Comparison of ENCODE assay signal across 8 mouse cellular contexts in the genomic region with DNA sequence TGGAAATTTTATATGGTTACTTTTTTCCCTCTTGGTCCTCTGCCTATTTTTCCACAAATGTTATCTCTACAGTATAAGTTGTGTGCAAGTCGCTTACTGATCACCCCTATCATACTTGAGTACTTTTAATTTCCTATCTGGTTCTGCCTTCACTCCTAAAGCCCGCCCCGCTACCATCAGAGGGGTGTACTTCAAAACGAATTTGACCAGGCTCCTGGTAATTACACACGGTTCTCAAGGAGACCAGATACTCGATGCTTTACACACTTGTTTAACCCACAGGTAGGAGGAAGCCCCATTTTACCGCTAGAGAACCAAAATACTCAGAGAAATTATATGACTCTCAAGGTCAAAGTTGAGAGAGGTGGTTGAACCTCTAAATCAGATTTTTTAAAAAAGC. TPM values are rescaled to one million over a fixed set of nuclear protein-coding genes. Genes with fewer than 3 reads are reported as not detected.
DNase-seq lines count a peak whose midpoint lies in the region; ATAC-seq and TF ChIP-seq lines count a peak whose summit lies in the region.

No protein-coding gene starts in this region.

- in situ Hi-C loops in ES-E14 (cut with MboI; ENCODE audit: low sequenced_read_pairs in 2 of 2, unreplicated experiment in 2 of 2), result no loop called here

- H3K4me3 ChIP-seq in heart, embryonic 10.5 days, result peak overlapping the region; percentile 75
- peak overlapping the region; percentile 93 to 98 for H3K4me3 ChIP-seq in ES-E14 (ENCODE audit: insufficient read depth in 1 of 2, low read depth in 1 of 2, low read length in 2 of 2, poor library complexity in 1 of 2, severe bottlenecking in 1 of 2)
- peak overlapping the region; percentile 50 for H3K4me3 ChIP-seq in hindbrain, embryonic 11.5 days (ENCODE audit: low read depth, low read length)
- H3K4me3 ChIP-seq in megakaryocyte, embryonic 14.5 days (replicated peaks), result peak overlapping the region; percentile 99

- H3K27me3 ChIP-seq in heart, embryonic 10.5 days (ENCODE audit: insufficient read depth, poor library complexity, severe bottlenecking), result no peaks in the 10 kb centered on the region
- H3K27me3 ChIP-seq in hindbrain, embryonic 11.5 days (ENCODE audit: control insufficient read depth, insufficient read depth, low read length), result no peaks in the 10 kb centered on the region
- no peaks in the 10 kb centered on the region for H3K27me3 ChIP-seq in megakaryocyte, embryonic 14.5 days (replicated peaks)

- peaks cover 9% of the 10 kb centered on the region for H3K36me3 ChIP-seq in heart, embryonic 10.5 days
- H3K36me3 ChIP-seq in ES-E14 (ENCODE audit: control insufficient read depth, insufficient read depth, low read length, poor library complexity, severe bottlenecking), result 0 out of 2 replicates have a peak, but pooled peaks cover 2% of the 10 kb centered on the region
- H3K36me3 ChIP-seq in hindbrain, embryonic 11.5 days (ENCODE audit: control insufficient read depth, insufficient read depth, low read length), result no peaks in the 10 kb centered on the region
- peaks cover 17% of the 10 kb centered on the region for H3K36me3 ChIP-seq in megakaryocyte, embryonic 14.5 days (replicated peaks; ENCODE audit: low read length)

- peak overlapping the region; percentile 68 for H3K4me2 ChIP-seq in hindbrain, embryonic 11.5 days (replicated peaks; ENCODE audit: low read depth, low read length)

- peak overlapping the region; percentile 87 for H3K27ac ChIP-seq in heart, embryonic 10.5 days
- H3K27ac ChIP-seq in ES-E14 (ENCODE audit: insufficient read depth, low read depth, low read length, poor library complexity, severe bottlenecking), result no peak overlapping the region
- no peak overlapping the region for H3K27ac ChIP-seq in hindbrain, embryonic 11.5 days (ENCODE audit: low read depth, low read length)

- ATAC-seq in hindbrain, embryonic 11.5 days (ENCODE audit: low FRiP score), result peak; percentile 44; the same call in 1 of the 2 replicates

- DNase-seq in heart, embryonic 10.5 days (ENCODE audit: low spot score), result no peak
- DNase-seq in heart, adult 11 months, result no peak
- no peak for DNase-seq in ES-E14 (ENCODE audit: low read depth, low spot score)
- DNase-seq in hindbrain, embryonic 11.5 days (ENCODE audit: low spot score), result no peak
- DNase-seq in spleen, postnatal 4 days (ENCODE audit: low spot score in 2 of 2), result no peak
- DNase-seq in layer of hippocampus, postnatal 10 days (ENCODE audit: low spot score in 2 of 2), result no peak
- no peak for DNase-seq in right cerebral cortex, postnatal 10 days (ENCODE audit: low spot score in 2 of 2)

- WGBS in heart, embryonic 10.5 days, result 1% methylated on average over 7 of the region's 7 CpGs
- WGBS in hindbrain, embryonic 11.5 days, result under 1% methylated on average over 7 of the region's 7 CpGs

- H3K9me3 ChIP-seq in heart, embryonic 10.5 days, result no peaks in the 10 kb centered on the region
- no peaks in the 10 kb centered on the region for H3K9me3 ChIP-seq in ES-E14 (ENCODE audit: control insufficient read depth, insufficient read depth, low read depth, low read length)
- no peaks in the 10 kb centered on the region for H3K9me3 ChIP-seq in hindbrain, embryonic 11.5 days (ENCODE audit: control insufficient read depth, low read length)
- no peaks in the 10 kb centered on the region for H3K9me3 ChIP-seq in megakaryocyte, embryonic 14.5 days

- H3K9ac ChIP-seq in ES-E14 (ENCODE audit: insufficient read depth, low read depth, low read length, poor library complexity, severe bottlenecking), result peak overlapping the region; percentile 78
- H3K9ac ChIP-seq in hindbrain, embryonic 11.5 days (ENCODE audit: low read depth, low read length), result peak overlapping the region; percentile 44

- H3K4me1 ChIP-seq in heart, embryonic 10.5 days, result peaks cover 8% of the 10 kb centered on the region; the same call in 1 of the 2 replicates
- no peaks in the 10 kb centered on the region for H3K4me1 ChIP-seq in ES-E14 (ENCODE audit: control insufficient read depth in 2 of 2, insufficient read depth in 2 of 2, low read length in 2 of 2, poor library complexity in 1 of 2)
- no peaks in the 10 kb centered on the region for H3K4me1 ChIP-seq in hindbrain, embryonic 11.5 days (replicated peaks; ENCODE audit: control insufficient read depth, insufficient read depth, low read length)
- peaks cover 27% of the 10 kb centered on the region for H3K4me1 ChIP-seq in megakaryocyte, embryonic 14.5 days

TF ChIP-seq in ES-E14, 5 proteins besides CTCF, POLR2A, EP300 and RAD21:
- no peak for TF ChIP-seq MAFK (IDR thresholded peaks at IDR 0.05; ENCODE audit: insufficient read depth, low read depth, low read length)
- TF ChIP-seq ZC3H11A (IDR thresholded peaks at IDR 0.05; ENCODE audit: borderline replicate concordance, low read depth, low read length), result no peak
- TF ChIP-seq HCFC1 (IDR thresholded peaks at IDR 0.05; ENCODE audit: borderline replicate concordance, insufficient read depth, low read length), result no peak
- no peak for TF ChIP-seq CHD2 (IDR thresholded peaks at IDR 0.05; ENCODE audit: low read depth, low read length)
- no peak for TF ChIP-seq ZNF384 (IDR thresholded peaks at IDR 0.05; ENCODE audit: low read depth, low read length)

RNA-seq across cellular contexts. Expression of gene Mrpl35, which starts 3.7 kb away (rescaled TPM):
- polyA plus RNA-seq in heart, embryonic 10.5 days (2016; fragmentation: Nextera tagmentation; extraction: Ambion mirVana), result 64.7 and 68.8 TPM in 2 replicates
- 27.4 and 34.0 TPM in 2 replicates for total RNA-seq in ES-E14 (2012; rRNA removed)
- 58.4 and 63.3 TPM in 2 replicates for polyA plus RNA-seq in hindbrain, embryonic 11.5 days (2014; fragmentation: Nextera tagmentation; extraction: Ambion mirVana)
- polyA plus RNA-seq in megakaryocyte, embryonic 14.5 days (2012; ENCODE audit: insufficient read depth, low replicate concordance), result 1.00 TPM in 1 of 2 replicates, not detected in the other
- total RNA-seq in layer of hippocampus, postnatal 10 days (2021), result 10 to 100 TPM; 27.8 to 34.2 TPM

RNA-seq across cellular contexts. Expression of gene Immt, which starts 8.0 kb away (rescaled TPM):
- 271 and 337 TPM in 2 replicates for polyA plus RNA-seq in heart, embryonic 10.5 days (2016; fragmentation: Nextera tagmentation; extraction: Ambion mirVana)
- 166 and 181 TPM in 2 replicates for total RNA-seq in ES-E14 (2012; rRNA removed)
- polyA plus RNA-seq in hindbrain, embryonic 11.5 days (2014; fragmentation: Nextera tagmentation; extraction: Ambion mirVana), result 186 and 202 TPM in 2 replicates
- 14.5 and 15.8 TPM in 2 replicates for polyA plus RNA-seq in megakaryocyte, embryonic 14.5 days (2012; ENCODE audit: insufficient read depth, low replicate concordance)
- 100 to 1,000 TPM; 142 TPM for total RNA-seq in layer of hippocampus, postnatal 10 days (2021)

Comparison
In these comparisons a context has a peak if more than half of its experiments do, and no peak if none do; other contexts are left out.
1. RNA of gene Mrpl35, which starts 3.7 kb away (polyA plus RNA-seq): 64.7 to 68.8 TPM in heart, embryonic 10.5 days and 58.4 to 63.3 TPM in hindbrain, embryonic 11.5 days; 1.00 TPM in megakaryocyte, embryonic 14.5 days; every median in the first group is over 10 times any median in the second.
2. RNA of gene Immt, which starts 8.0 kb away (polyA plus RNA-seq): 271 to 337 TPM in heart, embryonic 10.5 days and 186 to 202 TPM in hindbrain, embryonic 11.5 days; 14.5 to 15.8 TPM in megakaryocyte, embryonic 14.5 days; every median in the first group is over 10 times any median in the second.
3. Peak in every context shown above with its lines, with median percentiles within 50 percentile points of each other: H3K4me3 ChIP-seq.